Mouse (Mus musculus): ENCODE results near the gene Fgfr2.

DNA sequence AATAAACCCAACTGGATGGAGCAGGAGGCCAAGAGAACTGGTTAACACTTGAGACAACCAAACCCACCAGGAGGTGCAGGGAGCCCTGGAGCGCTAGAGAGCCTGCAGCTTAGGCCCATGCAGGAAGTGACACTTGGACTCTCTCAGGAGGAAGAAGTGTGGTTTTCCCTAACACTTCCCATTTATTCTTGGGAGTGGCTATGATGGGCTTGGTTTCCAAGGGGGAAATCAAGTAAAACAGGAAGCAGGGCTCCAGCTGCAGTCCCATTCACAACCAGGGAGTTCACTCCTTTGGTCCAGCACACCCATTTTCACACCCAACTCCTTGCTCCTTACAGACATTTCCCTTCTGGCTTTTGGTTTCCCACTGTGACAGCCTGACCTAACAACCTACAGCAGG, 44.2 kb downstream of the Fgfr2 start:
- no peak for TF ChIP-seq CTCF (IDR thresholded peaks at IDR 0.05; ENCODE audit: insufficient read depth, low read length)
- TF ChIP-seq POLR2A (IDR thresholded peaks at IDR 0.05; ENCODE audit: borderline replicate concordance, extremely low read depth, low read depth, low read length) = no peak
